Mouse (Mus musculus) gastrocnemius, adult 18-20 months (tissue): Measurements from ENCODE around the gene Cntn3. TPM values are rescaled to one million over a fixed set of nuclear protein-coding genes. Genes with fewer than 3 reads are reported as not detected.
A peak's percentile ranks its signal among the peaks of the same experiment; 100 is the strongest.

Experiments
- DNase-seq: peaks from one replicate; pipeline ENCODE4 v3.0.0; 2021; ENCODE audit warnings: low spot score
- total RNA-seq, 2 experiments: library from RNA; stranded (reverse); gene quantifications; 2 replicates each; pipeline ENCODE4 v1.2.3; 2021

Gene Cntn3
- total RNA-seq, 2 experiments from 2014 or later = not detected

DNA sequence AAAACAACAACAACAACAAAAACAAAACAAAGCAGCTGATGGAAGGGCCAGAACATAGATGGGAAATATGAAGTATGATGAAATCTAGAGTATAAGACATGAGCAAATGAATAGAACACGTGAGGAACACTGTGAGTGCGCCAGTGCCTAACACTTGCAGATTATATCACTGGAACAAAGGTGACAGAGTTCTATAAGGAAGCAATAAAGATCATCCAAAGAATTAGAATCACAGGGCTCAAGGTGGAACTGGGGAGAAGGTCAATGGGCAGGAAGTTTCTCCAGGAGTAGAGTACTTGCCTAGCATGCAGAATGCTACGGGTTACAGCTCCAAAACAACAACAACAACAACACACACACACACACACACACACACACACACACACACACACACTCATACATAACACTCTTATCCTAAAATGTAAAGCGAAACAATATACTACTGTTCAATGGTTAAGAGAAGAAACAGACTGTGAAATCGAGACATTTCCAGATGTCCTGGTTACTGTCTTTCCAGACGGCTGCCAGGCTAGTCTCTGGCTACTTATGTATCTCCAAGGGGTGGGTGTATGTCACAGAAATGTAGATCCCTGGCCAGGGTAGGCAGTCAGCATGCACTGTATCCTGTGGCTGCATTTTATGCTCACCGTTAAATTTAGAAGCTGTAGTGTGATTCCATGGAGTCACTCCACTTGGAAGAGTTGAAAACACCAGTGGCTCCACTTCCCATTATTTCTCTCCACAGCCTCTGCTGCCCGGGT, 94.4 kb downstream of the Cntn3 start:
- DNase-seq = no peak

- no peak for DNase-seq
These were observed 134.5 kb downstream of the Cntn3 start for GRCm38 (mm10) chr6:102438353-102438752.

- DNase-seq = no peak
These were observed 145.4 kb downstream of the Cntn3 start for GRCm38 (mm10) chr6:102427549-102427948.

- DNase-seq = no peak
These were observed 151.1 kb downstream of the Cntn3 start for GRCm38 (mm10) chr6:102421781-102422180.

DNA sequence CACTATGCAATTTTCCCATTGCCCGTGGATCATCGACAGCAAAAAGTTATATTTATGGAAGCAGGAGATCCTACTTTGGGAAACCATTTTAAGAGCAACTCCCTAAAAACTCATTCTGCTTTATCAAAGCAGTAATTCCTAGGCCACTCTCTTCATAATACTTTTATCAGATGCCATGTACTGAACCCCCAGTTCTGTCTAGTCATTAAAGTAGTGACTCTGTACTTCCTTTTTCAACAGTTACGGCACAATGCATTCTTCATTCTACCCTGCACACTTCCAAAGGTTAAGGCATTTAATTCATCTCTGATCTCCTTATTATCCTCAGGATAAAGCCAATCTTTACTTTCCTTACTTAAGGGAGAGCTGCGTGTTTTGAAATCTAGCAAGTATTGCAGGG, 184.3 kb downstream of the Cntn3 start:
- DNase-seq = no peak

DNA sequence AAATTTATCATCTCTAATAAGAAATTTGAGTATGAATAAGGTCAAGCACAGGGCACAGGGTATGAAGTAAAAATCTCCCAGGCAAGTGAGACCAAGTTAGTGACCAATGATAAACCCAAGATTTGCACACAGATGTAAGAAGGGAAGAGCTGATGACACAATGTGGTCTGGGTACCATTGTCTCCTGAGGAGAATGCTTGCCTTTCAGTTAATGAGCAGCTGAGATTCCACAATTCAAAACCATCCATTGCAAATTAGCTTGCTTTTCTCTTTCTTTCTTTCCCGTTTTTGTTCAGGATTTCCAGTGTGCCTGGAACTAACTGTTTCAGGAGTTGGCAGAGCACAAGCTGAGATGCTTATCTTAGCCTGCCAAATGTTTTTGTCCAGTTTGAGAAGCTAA, 200.8 kb downstream of the Cntn3 start:
- DNase-seq = no peak

DNA sequence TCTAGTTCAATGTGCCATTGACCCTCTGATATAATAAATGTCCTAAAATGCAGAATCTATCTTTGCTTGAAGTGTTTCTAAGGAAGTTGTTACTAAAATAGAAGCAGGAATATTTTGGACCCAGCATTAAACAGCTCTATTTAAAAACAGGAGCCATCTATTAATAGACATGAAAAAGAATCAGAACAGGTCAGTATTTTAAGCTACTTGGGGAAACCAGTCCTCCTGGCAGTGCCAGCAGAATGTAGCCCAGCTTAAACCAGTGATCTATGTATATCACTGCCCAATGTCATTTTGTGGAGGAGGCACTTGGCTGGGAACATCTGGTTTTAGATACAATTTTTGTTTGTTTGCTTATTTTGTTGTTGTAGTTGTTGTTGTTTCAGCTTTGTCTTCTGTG, 209.0 kb downstream of the Cntn3 start:
- DNase-seq = no peak

- DNase-seq = no peak
These were observed 209.5 kb downstream of the Cntn3 start for GRCm38 (mm10) chr6:102363291-102363832.

DNA sequence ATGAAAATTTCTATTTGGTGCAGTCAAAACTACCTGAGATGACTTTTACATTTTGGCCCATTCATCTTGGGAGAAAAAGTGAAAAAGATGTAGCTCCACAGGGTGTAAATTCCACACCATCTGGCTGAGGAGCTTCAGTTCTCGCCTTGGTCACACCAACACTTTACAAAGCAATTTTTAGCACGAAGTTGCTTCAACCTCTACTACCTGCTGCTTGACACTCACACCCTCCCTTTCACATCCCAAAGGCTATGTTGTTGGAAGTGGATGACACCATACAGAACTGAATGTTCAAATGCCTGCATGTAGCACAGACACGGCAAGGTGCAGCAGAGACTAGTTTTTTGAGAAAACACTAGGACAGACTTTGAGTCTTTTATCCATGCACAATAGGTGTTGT, 240.8 kb downstream of the Cntn3 start:
- DNase-seq = no peak

DNA sequence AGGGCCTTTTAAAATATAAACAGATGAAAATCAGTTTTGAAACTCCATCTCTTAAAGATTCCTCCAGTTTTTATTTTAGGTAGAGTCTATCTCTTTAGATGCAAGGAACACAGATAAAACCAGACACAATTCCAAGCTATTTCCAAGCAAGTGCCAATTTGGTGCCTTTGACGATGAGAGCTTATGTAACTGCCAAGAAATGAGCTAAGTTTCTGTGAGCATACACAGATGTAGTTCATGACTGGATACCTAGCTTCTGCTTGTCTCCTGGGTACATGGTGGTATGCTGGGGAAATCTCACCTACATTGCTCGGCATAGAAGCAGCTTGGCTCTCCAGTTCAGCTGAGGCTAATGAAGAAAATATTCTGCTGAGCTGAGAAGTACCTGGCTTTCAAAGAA, 246.2 kb downstream of the Cntn3 start:
- no peak for DNase-seq

GRCm38 (mm10) chr6:102322614-102323284, 250.2 kb downstream of the Cntn3 start:
- no peak for DNase-seq

DNA sequence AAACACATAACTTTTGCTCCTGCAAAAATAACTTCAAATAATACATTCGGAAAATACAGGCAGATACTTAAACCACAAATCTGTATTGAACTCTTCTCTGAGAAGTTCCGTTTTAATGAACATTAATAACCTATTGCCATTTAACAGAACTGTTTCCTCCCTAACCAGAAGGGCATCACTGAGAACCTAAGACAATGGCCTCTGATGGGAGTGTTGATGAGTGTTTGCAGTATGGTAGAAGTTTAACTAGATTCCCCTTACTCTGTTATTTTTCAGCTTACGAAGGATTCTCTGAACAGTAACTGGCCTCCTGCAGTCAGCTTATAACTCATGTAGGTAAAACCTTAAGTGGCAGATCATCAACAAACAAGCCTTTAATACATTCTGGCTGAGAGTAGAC, 253.1 kb downstream of the Cntn3 start:
- DNase-seq = no peak

DNA sequence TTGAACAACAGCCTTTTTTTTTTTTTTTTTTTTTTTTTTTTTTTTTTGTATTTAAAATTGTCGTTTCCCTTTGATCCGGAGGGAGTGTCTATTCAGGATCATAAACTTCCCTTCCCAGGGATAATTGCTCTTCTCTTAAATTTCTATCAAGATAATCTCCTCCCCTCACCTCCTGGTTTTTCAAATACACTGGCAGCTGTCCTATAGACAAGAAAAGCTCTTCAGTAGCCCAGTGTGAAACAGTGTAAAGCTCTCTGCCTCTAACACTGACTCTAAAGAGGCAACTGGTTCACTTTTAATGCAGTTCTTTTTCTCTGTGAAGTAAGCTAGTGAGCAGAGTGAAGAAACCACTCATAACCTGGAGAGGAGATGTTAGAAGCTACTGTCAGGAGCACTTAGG, 290.0 kb downstream of the Cntn3 start:
- no peak for DNase-seq

- no peak for DNase-seq
These were observed 341.9 kb downstream of the Cntn3 start for GRCm38 (mm10) chr6:102231015-102231414.

DNA sequence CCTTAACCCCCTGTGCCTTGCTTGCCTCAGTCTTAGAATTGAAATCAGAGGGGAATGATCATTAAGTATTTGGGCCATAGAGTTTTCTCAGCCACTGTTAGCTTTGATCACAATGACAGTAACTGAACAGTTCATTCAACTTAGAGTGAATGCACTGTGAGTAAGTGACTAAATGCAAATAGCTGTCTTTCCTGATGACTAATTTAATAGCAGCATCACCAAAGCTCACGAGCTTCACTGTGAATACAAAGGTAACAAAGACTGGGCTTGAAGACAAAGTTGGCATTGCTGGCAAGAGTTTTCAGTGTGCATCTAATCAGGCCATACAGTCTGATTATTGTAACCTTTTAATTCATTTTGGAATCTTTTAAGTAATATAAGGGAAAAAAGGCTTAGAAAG, 386.6 kb downstream of the Cntn3 start:
- DNase-seq = no peak

- DNase-seq = peak; percentile 4
These were observed 402.0 kb downstream of the Cntn3 start for GRCm38 (mm10) chr6:102170913-102171312.

GRCm38 (mm10) chr6:102161186-102161585, 411.7 kb downstream of the Cntn3 start:
- DNase-seq = no peak

DNA sequence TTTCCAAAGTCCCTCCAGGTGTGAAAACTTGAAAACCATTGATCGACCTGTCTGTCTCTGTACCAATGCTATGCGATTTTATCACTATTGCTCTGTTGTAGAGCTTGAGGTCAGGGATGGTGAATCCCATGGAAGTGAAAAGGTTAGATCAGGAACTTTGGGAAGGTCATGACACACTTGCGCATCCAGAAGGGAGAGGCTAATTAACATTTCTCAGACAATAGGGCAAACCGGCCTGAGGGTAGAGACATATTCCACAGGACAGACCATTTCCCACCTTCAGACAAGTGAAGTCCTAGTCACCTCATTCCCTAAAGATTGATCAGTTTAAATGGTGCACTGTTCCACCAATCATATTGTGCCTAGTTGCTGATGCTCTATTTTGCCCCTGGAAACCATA, 451.2 kb downstream of the Cntn3 start:
- DNase-seq = no peak

- DNase-seq = no peak
These were observed 452.9 kb downstream of the Cntn3 start for GRCm38 (mm10) chr6:102120003-102120402.

DNA sequence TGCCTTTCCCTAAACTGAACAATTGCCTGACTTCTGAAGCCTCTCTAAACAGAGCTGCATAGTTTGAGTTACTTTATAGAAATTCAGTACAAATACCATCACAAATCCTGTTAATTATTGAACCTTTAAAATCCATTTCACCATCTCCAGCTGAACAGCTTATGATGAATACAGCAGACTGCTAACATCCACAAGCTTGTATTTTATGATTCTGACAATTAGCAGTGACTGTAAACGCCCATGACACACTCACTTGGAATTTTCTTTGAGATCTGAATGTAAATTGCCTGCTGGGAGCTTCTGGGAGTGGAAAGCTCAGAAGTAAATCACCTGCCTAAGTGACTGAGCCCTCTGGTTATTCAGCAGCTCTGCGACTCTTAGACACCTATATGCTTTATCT, 459.3 kb downstream of the Cntn3 start:
- DNase-seq = no peak
